ENCODE assay signal across 15 mouse cellular contexts in genomic region chr13:51767513-51767912, GRCm38 (mm10). TPM values are rescaled to one million over a fixed set of nuclear protein-coding genes. Genes with fewer than 3 reads are reported as not detected.
DNase-seq lines count a peak whose midpoint lies in the region; ATAC-seq and TF ChIP-seq lines count a peak whose summit lies in the region.
"Had no signal": no experiment of that assay in that cellular context is flagged by ENCODE, and none has a peak within 500 bp of the region (broad histone marks: within the 10 kb centered on the region; RNA-seq: fewer than 3 reads in every experiment).

No protein-coding gene starts in this region.

- H3K79me2 ChIP-seq in MEL (ENCODE audit: control insufficient read depth, insufficient read depth, low read length, poor library complexity), result no peaks in the 10 kb centered on the region

- H3K27me3 ChIP-seq in kidney, postnatal 0 days (ENCODE audit: insufficient read depth, low read length), result no peaks in the 10 kb centered on the region
- H3K27me3 ChIP-seq in kidney, embryonic 14.5 days (ENCODE audit: control insufficient read depth, insufficient read depth, low read length), result no peaks in the 10 kb centered on the region
- H3K27me3 ChIP-seq in MEL (ENCODE audit: control insufficient read depth in 1 of 2, insufficient read depth in 2 of 2, low read length in 2 of 2), result no peaks in the 10 kb centered on the region
- H3K27me3 ChIP-seq in midbrain, embryonic 14.5 days (ENCODE audit: control insufficient read depth, insufficient read depth, low read length), result no peaks in the 10 kb centered on the region
- H3K27me3 ChIP-seq: forebrain, embryonic 12.5 days; intestine, embryonic 15.5 days had no signal

- peak in 1 of 2 experiments; percentile 56; a peak in 2 of 4 replicates for TF ChIP-seq EP300 in MEL (IDR thresholded peaks at IDR 0.05; ENCODE audit: low read depth in 1 of 2, low read length in 2 of 2)

- no peak for TF ChIP-seq RAD21 in MEL (IDR thresholded peaks at IDR 0.05; ENCODE audit: low read depth, low read length)

- H3K9me3 ChIP-seq in kidney, postnatal 0 days (replicated peaks; ENCODE audit: low read length), result no peaks in the 10 kb centered on the region
- no peaks in the 10 kb centered on the region for H3K9me3 ChIP-seq in kidney, embryonic 14.5 days (ENCODE audit: control insufficient read depth, low read length)
- no peaks in the 10 kb centered on the region for H3K9me3 ChIP-seq in MEL (replicated peaks; ENCODE audit: insufficient read depth, low read length)
- no peaks in the 10 kb centered on the region for H3K9me3 ChIP-seq in midbrain, embryonic 14.5 days (ENCODE audit: control insufficient read depth, low read length)
- H3K9me3 ChIP-seq: forebrain, embryonic 12.5 days; intestine, embryonic 15.5 days had no signal

- WGBS in kidney, postnatal 0 days, result 32% methylated on average over 8 of the region's 8 CpGs
- WGBS in kidney, embryonic 14.5 days, result 54% methylated on average over 8 of the region's 8 CpGs
- 85% methylated on average over 8 of the region's 8 CpGs for WGBS in midbrain, embryonic 14.5 days

- H3K4me2 ChIP-seq in kidney, postnatal 0 days (ENCODE audit: low read length), result no peak overlapping the region
- no peak overlapping the region for H3K4me2 ChIP-seq in kidney, embryonic 14.5 days (replicated peaks; ENCODE audit: low read depth, low read length)
- no peak overlapping the region for H3K4me2 ChIP-seq in midbrain, embryonic 14.5 days (ENCODE audit: low read length)
- H3K4me2 ChIP-seq: forebrain, embryonic 12.5 days; intestine, embryonic 15.5 days had no signal

- TF ChIP-seq POLR2A in MEL (IDR thresholded peaks at IDR 0.05; ENCODE audit: control insufficient read depth in 1 of 2, insufficient read depth in 1 of 2, low read depth in 1 of 2, low read length in 2 of 2, poor library complexity in 1 of 2), result no peak

- H3K27ac ChIP-seq in kidney, postnatal 0 days, result peak overlapping the region; percentile 38; the same call in 1 of the 2 replicates
- no peak overlapping the region; the same call in 1 of the 2 replicates for H3K27ac ChIP-seq in kidney, embryonic 14.5 days (ENCODE audit: low read depth, low read length)
- H3K27ac ChIP-seq in MEL (ENCODE audit: control insufficient read depth, low read depth, low read length), result no peak overlapping the region
- H3K27ac ChIP-seq in midbrain, embryonic 14.5 days (replicated peaks; ENCODE audit: low read depth, low read length), result no peak overlapping the region
- H3K27ac ChIP-seq: forebrain, embryonic 12.5 days; intestine, embryonic 15.5 days had no signal

- H3K4me1 ChIP-seq in kidney, postnatal 0 days (replicated peaks; ENCODE audit: insufficient read depth, low read length), result 0 out of 2 replicates have a peak, but pooled peaks cover 13% of the 10 kb centered on the region
- peaks cover 7% of the 10 kb centered on the region for H3K4me1 ChIP-seq in kidney, embryonic 14.5 days (ENCODE audit: control insufficient read depth, insufficient read depth, low read length)
- peaks cover 8 to 19% of the 10 kb centered on the region in 2 experiments for H3K4me1 ChIP-seq in MEL (ENCODE audit: control insufficient read depth in 1 of 2, insufficient read depth in 2 of 2, low read length in 2 of 2)
- no peaks in the 10 kb centered on the region for H3K4me1 ChIP-seq in midbrain, embryonic 14.5 days (ENCODE audit: control insufficient read depth, insufficient read depth, low read length)
- H3K4me1 ChIP-seq: forebrain, embryonic 12.5 days; intestine, embryonic 15.5 days had no signal

- H3K36me3 ChIP-seq in kidney, postnatal 0 days (ENCODE audit: insufficient read depth, low read length), result no peaks in the 10 kb centered on the region
- H3K36me3 ChIP-seq in kidney, embryonic 14.5 days (ENCODE audit: control insufficient read depth, insufficient read depth, low read length), result no peaks in the 10 kb centered on the region
- peaks cover 0 to 11% of the 10 kb centered on the region in 2 experiments; a peak in 2 of 4 replicates for H3K36me3 ChIP-seq in MEL (ENCODE audit: control insufficient read depth in 1 of 2, insufficient read depth in 2 of 2, low read length in 2 of 2)
- no peaks in the 10 kb centered on the region for H3K36me3 ChIP-seq in midbrain, embryonic 14.5 days (ENCODE audit: control insufficient read depth, insufficient read depth, low read length)
- H3K36me3 ChIP-seq: forebrain, embryonic 12.5 days; intestine, embryonic 15.5 days had no signal

- no peak overlapping the region for H3K9ac ChIP-seq in kidney, postnatal 0 days (ENCODE audit: low read depth, low read length)
- H3K9ac ChIP-seq in kidney, embryonic 14.5 days (ENCODE audit: low read depth, low read length), result no peak overlapping the region
- no peak overlapping the region for H3K9ac ChIP-seq in MEL (ENCODE audit: control insufficient read depth, low read depth, low read length, poor library complexity, severe bottlenecking)
- H3K9ac ChIP-seq in midbrain, embryonic 14.5 days (replicated peaks; ENCODE audit: low read length), result no peak overlapping the region
- H3K9ac ChIP-seq: forebrain, embryonic 12.5 days; intestine, embryonic 15.5 days had no signal

- TF ChIP-seq CTCF in kidney, postnatal 0 days (IDR thresholded peaks at IDR 0.05; ENCODE audit: low read depth), result no peak
- TF ChIP-seq CTCF in MEL (IDR thresholded peaks at IDR 0.05 in 2 of 3, conservative IDR thresholded peaks at IDR 0.05 in 1 of 3; ENCODE audit: control insufficient read depth in 1 of 3, insufficient read depth in 1 of 3, low read depth in 2 of 3, low read length in 3 of 3, poor library complexity in 1 of 3, severe bottlenecking in 1 of 3), result no peak

- H3K4me3 ChIP-seq in kidney, postnatal 0 days (replicated peaks; ENCODE audit: low read depth, low read length), result no peak overlapping the region
- H3K4me3 ChIP-seq in kidney, embryonic 14.5 days (ENCODE audit: low read length), result no peak overlapping the region
- no peak overlapping the region for H3K4me3 ChIP-seq in MEL (ENCODE audit: control insufficient read depth in 1 of 2, insufficient read depth in 1 of 2, low read depth in 2 of 2, low read length in 2 of 2)
- no peak overlapping the region for H3K4me3 ChIP-seq in midbrain, embryonic 14.5 days (replicated peaks; ENCODE audit: low read depth, low read length)
- H3K4me3 ChIP-seq: forebrain, embryonic 12.5 days; intestine, embryonic 15.5 days had no signal

- ATAC-seq in kidney, postnatal 0 days (replicated peaks; ENCODE audit: low FRiP score, low read depth), result no peak
- no peak for ATAC-seq in kidney, embryonic 14.5 days (ENCODE audit: low FRiP score, low TSS enrichment)
- ATAC-seq in megakaryocyte progenitor cell, adult 5-6 weeks (replicated peaks; ENCODE audit: poor library complexity), result peak; percentile 57
- ATAC-seq in midbrain, embryonic 14.5 days (ENCODE audit: low FRiP score, low TSS enrichment), result no peak

- DNase-seq in kidney, postnatal 0 days (ENCODE audit: low spot score), result no peak
- peak; percentile 69 for DNase-seq in MEL (ENCODE audit: low read depth, low spot score)
- peak; percentile 64 to 71 for DNase-seq in thymus, postnatal 10 days (ENCODE audit: low spot score in 2 of 2)
- no peak for DNase-seq in gastrocnemius, postnatal 4 days (ENCODE audit: low spot score in 2 of 2)
- no peak for DNase-seq in midbrain, embryonic 14.5 days
- DNase-seq in right cerebral cortex, postnatal 4 days, result no peak
- DNase-seq: cerebellum, adult 9-11 months; gastrocnemius, postnatal 14 days; heart, postnatal 10 days; layer of hippocampus, postnatal 36 days; lung, postnatal 10 days had no signal

TF ChIP-seq in MEL, 35 proteins besides CTCF, POLR2A, EP300 and RAD21:
- TF ChIP-seq ETS1 (IDR thresholded peaks at IDR 0.05; ENCODE audit: low read depth, low read length) (peak; percentile 38; the same call in 1 of the 2 replicates), MYC (IDR thresholded peaks at IDR 0.05; ENCODE audit: low read depth, low read length) (peak; percentile 44; the same call in 1 of the 2 replicates), MXI1 (IDR thresholded peaks at IDR 0.05; ENCODE audit: low read depth, low read length) (0 out of 2 replicates have a peak, but pooled peaks have one; percentile 36), USF2 (IDR thresholded peaks at IDR 0.05; ENCODE audit: borderline replicate concordance in 1 of 2, insufficient read depth in 1 of 2, low read depth in 1 of 2, low read length in 2 of 2) (no peak), HCFC1 (IDR thresholded peaks at IDR 0.05; ENCODE audit: low read depth, low read length) (no peak), NELFE (IDR thresholded peaks at IDR 0.05; ENCODE audit: low read depth, low read length) (no peak), KAT2A (conservative IDR thresholded peaks at IDR 0.05; ENCODE audit: low read depth, low read length) (no peak), ELF1 (IDR thresholded peaks at IDR 0.05; ENCODE audit: low read depth, low read length) (0 out of 2 replicates have a peak, but pooled peaks have one; percentile 34), BHLHE40 (IDR thresholded peaks at IDR 0.05; ENCODE audit: borderline replicate concordance, low read depth, low read length) (no peak), MAFK (IDR thresholded peaks at IDR 0.05; ENCODE audit: borderline replicate concordance, low read depth, low read length) (no peak), MAX (IDR thresholded peaks at IDR 0.05; ENCODE audit: low read length) (0 out of 2 replicates have a peak, but pooled peaks have one; percentile 44), GATA1 (IDR thresholded peaks at IDR 0.05; ENCODE audit: low read depth, low read length) (peak; percentile 82), SIN3A (IDR thresholded peaks at IDR 0.05; ENCODE audit: low read length) (no peak)

RNA-seq across cellular contexts. Expression of gene Sema4d, which starts 26.0 kb away (rescaled TPM):
- 23.8 and 24.6 TPM in 2 replicates for polyA plus RNA-seq in kidney, postnatal 0 days (2015; fragmentation: Nextera tagmentation; extraction: Ambion mirVana)
- 11.3 and 20.2 TPM in 2 replicates for polyA plus RNA-seq in kidney, embryonic 14.5 days (2014; fragmentation: Nextera tagmentation; extraction: Ambion mirVana)
- 6.9 and 8.2 TPM in 2 replicates for total RNA-seq in MEL (2012; rRNA removed)
- polyA plus RNA-seq in MEL (2012; ENCODE audit: insufficient read depth in 1 of 2, insufficient read length in 2 of 2, low read depth in 1 of 2, low replicate concordance in 2 of 2, missing spikeins in 1 of 2), result 10 to 100 TPM in 1 of 2 experiments, not detected in 1; 20.3 TPM
- total RNA-seq in megakaryocyte progenitor cell, adult 5-6 weeks (2015), result 25.4 and 27.1 TPM in 2 replicates
- total RNA-seq in megakaryocyte progenitor cell, adult 5-6 weeks (2017), result 8.6 and 10.7 TPM in 2 replicates
- 10 to 100 TPM; 75.1 to 92.5 TPM for total RNA-seq in gastrocnemius, postnatal 4 days (2021)
- polyA plus RNA-seq in midbrain, embryonic 14.5 days (2014; fragmentation: Nextera tagmentation; extraction: Ambion mirVana), result 11.5 and 13.3 TPM in 2 replicates

Comparison
In these comparisons a context has a peak if more than half of its experiments do, and no peak if none do; other contexts are left out.
1. DNase-seq: peak in MEL (single experiment) and thymus, postnatal 10 days (2 of 2); none in kidney, postnatal 0 days (single experiment), gastrocnemius, postnatal 4 days (0 of 2), midbrain, embryonic 14.5 days (single experiment) and right cerebral cortex, postnatal 4 days (single experiment).